ENCODE assay signal across 24 mouse cellular contexts in genomic region chr6:62367802-62368201, GRCm38 (mm10).
DNase-seq lines count a peak whose midpoint lies in the region; ATAC-seq and TF ChIP-seq lines count a peak whose summit lies in the region.
"Had no signal": no experiment of that assay in that cellular context is flagged by ENCODE, and none has a peak within 500 bp of the region (broad histone marks: within the 10 kb centered on the region; RNA-seq: fewer than 3 reads in every experiment).

No protein-coding gene starts in this region.

- no peaks in the 10 kb centered on the region for H3K36me3 ChIP-seq in heart, embryonic 11.5 days (ENCODE audit: control insufficient read depth, insufficient read depth, low read length)
- no peaks in the 10 kb centered on the region for H3K36me3 ChIP-seq in heart, adult 2 months (ENCODE audit: control insufficient read depth, insufficient read depth, low read length)
- H3K36me3 ChIP-seq in heart, embryonic 13.5 days: no peaks in the 10 kb centered on the region
- no peaks in the 10 kb centered on the region for H3K36me3 ChIP-seq in heart, embryonic 15.5 days
- no peaks in the 10 kb centered on the region for H3K36me3 ChIP-seq in heart, postnatal 0 days (replicated peaks; ENCODE audit: control insufficient read depth, insufficient read depth, low read length)
- H3K36me3 ChIP-seq: embryonic facial prominence, embryonic 13.5 days; embryonic facial prominence, embryonic 15.5 days; forebrain, embryonic 10.5 days; forebrain, embryonic 12.5 days had no signal

- no peak overlapping the region for H3K4me2 ChIP-seq in heart, embryonic 11.5 days
- H3K4me2 ChIP-seq in heart, embryonic 13.5 days: no peak overlapping the region
- 0 out of 2 replicates have a peak overlapping the region, but pooled peaks have one; percentile 13 for H3K4me2 ChIP-seq in heart, embryonic 15.5 days
- no peak overlapping the region for H3K4me2 ChIP-seq in heart, postnatal 0 days (ENCODE audit: low read depth, low read length)
- H3K4me2 ChIP-seq: embryonic facial prominence, embryonic 13.5 days; embryonic facial prominence, embryonic 15.5 days; forebrain, embryonic 12.5 days had no signal

- no peak overlapping the region for H3K9ac ChIP-seq in heart, embryonic 11.5 days (ENCODE audit: low read depth, low read length)
- no peak overlapping the region for H3K9ac ChIP-seq in heart, adult 2 months (ENCODE audit: low read depth, low read length)
- no peak overlapping the region for H3K9ac ChIP-seq in heart, embryonic 13.5 days
- H3K9ac ChIP-seq in heart, embryonic 15.5 days: no peak overlapping the region
- H3K9ac ChIP-seq in heart, postnatal 0 days (replicated peaks; ENCODE audit: low read depth, low read length): no peak overlapping the region
- H3K9ac ChIP-seq: embryonic facial prominence, embryonic 13.5 days; embryonic facial prominence, embryonic 15.5 days; forebrain, embryonic 12.5 days had no signal

- no peak for TF ChIP-seq POLR2A in heart, adult 2 months (IDR thresholded peaks at IDR 0.05; ENCODE audit: insufficient read depth, low read depth, low read length)

- ATAC-seq in heart, embryonic 11.5 days (replicated peaks; ENCODE audit: insufficient number of reproducible peaks, low FRiP score, low TSS enrichment): 0 out of 2 replicates have a peak, but pooled peaks have one; percentile 31
- ATAC-seq in heart, embryonic 13.5 days (ENCODE audit: extremely low read depth, insufficient number of reproducible peaks, low FRiP score, low TSS enrichment): no peak
- ATAC-seq in heart, embryonic 15.5 days (replicated peaks; ENCODE audit: insufficient number of reproducible peaks, insufficient read depth, low FRiP score, low read depth): 0 out of 2 replicates have a peak, but pooled peaks have one; percentile 53
- ATAC-seq in heart, postnatal 0 days (ENCODE audit: insufficient read depth, low read depth): no peak
- ATAC-seq: forebrain, embryonic 14.5 days had no signal

- H3K79me2 ChIP-seq in heart, adult 2 months (replicated peaks; ENCODE audit: control insufficient read depth, insufficient read depth, low read length): no peaks in the 10 kb centered on the region

- no peak for TF ChIP-seq CTCF in heart, adult 2 months (IDR thresholded peaks at IDR 0.05)
- TF ChIP-seq CTCF in heart, postnatal 0 days (IDR thresholded peaks at IDR 0.05; ENCODE audit: low read depth): no peak

- no peaks in the 10 kb centered on the region for H3K4me1 ChIP-seq in heart, embryonic 11.5 days (ENCODE audit: control insufficient read depth, insufficient read depth, low read length)
- H3K4me1 ChIP-seq in heart, adult 2 months (ENCODE audit: control insufficient read depth, insufficient read depth, low read length): no peaks in the 10 kb centered on the region
- H3K4me1 ChIP-seq in heart, embryonic 13.5 days: peaks cover 9% of the 10 kb centered on the region; the same call in 1 of the 2 replicates
- H3K4me1 ChIP-seq in heart, embryonic 15.5 days (replicated peaks): peaks cover 4% of the 10 kb centered on the region
- H3K4me1 ChIP-seq in heart, postnatal 0 days (ENCODE audit: control insufficient read depth, insufficient read depth): 0 out of 2 replicates have a peak, but pooled peaks cover 3% of the 10 kb centered on the region
- H3K4me1 ChIP-seq: embryonic facial prominence, embryonic 13.5 days; embryonic facial prominence, embryonic 15.5 days; forebrain, embryonic 10.5 days; forebrain, embryonic 12.5 days had no signal

- no peak for TF ChIP-seq EP300 in heart, adult 2 months (IDR thresholded peaks at IDR 0.05; ENCODE audit: insufficient read depth, low read depth, low read length)
- TF ChIP-seq EP300 in heart, postnatal 0 days (IDR thresholded peaks at IDR 0.05; ENCODE audit: low read depth): no peak

- WGBS in heart, embryonic 11.5 days (ENCODE audit: insufficient replicate concordance): 51% methylated on average over 2 of the region's 2 CpGs
- WGBS in heart, adult 2 months: 55% methylated on average over 2 of the region's 2 CpGs
- WGBS in heart, embryonic 13.5 days: 57% methylated on average over 2 of the region's 2 CpGs
- 44% methylated on average over 2 of the region's 2 CpGs for WGBS in heart, embryonic 15.5 days
- WGBS in heart, postnatal 0 days: 45% methylated on average over 2 of the region's 2 CpGs

- no peaks in the 10 kb centered on the region for H3K9me3 ChIP-seq in heart, embryonic 11.5 days (replicated peaks; ENCODE audit: control insufficient read depth, low read length)
- peaks cover 4% of the 10 kb centered on the region; the same call in 1 of the 2 replicates for H3K9me3 ChIP-seq in heart, embryonic 13.5 days
- no peaks in the 10 kb centered on the region for H3K9me3 ChIP-seq in heart, embryonic 15.5 days (replicated peaks)
- no peaks in the 10 kb centered on the region for H3K9me3 ChIP-seq in heart, postnatal 0 days (replicated peaks; ENCODE audit: control insufficient read depth, low read length)
- H3K9me3 ChIP-seq: embryonic facial prominence, embryonic 13.5 days; embryonic facial prominence, embryonic 15.5 days; forebrain, embryonic 10.5 days; forebrain, embryonic 12.5 days had no signal

- no peak for DNase-seq in heart, adult 2 months
- DNase-seq in heart, adult 18-20 months: no peak
- DNase-seq in heart, postnatal 4 days: no peak
- no peak for DNase-seq in heart, postnatal 0 days (ENCODE audit: low spot score)
- no peak for DNase-seq in heart, postnatal 25 days (ENCODE audit: low spot score)
- DNase-seq: adrenal gland, adult 2 months; adrenal gland, postnatal 10 days; adrenal gland, postnatal 25 days; cerebellum, adult 11 months; cerebellum, adult 18-20 months; cerebellum, adult 8-10 months; cerebellum, adult 9-11 months; cerebellum, postnatal 14 days; cerebellum, postnatal 36 days; embryo, embryonic 11 days had no signal

- no peak overlapping the region for H3K4me3 ChIP-seq in heart, embryonic 11.5 days (ENCODE audit: low read depth, low read length)
- no peak overlapping the region for H3K4me3 ChIP-seq in heart, adult 2 months
- H3K4me3 ChIP-seq in heart, embryonic 13.5 days: no peak overlapping the region
- no peak overlapping the region for H3K4me3 ChIP-seq in heart, embryonic 15.5 days
- no peak overlapping the region for H3K4me3 ChIP-seq in heart, postnatal 0 days (ENCODE audit: low read depth, low read length)
- H3K4me3 ChIP-seq: embryonic facial prominence, embryonic 13.5 days; embryonic facial prominence, embryonic 15.5 days; erythroblast, embryonic 14.5 days; forebrain, embryonic 10.5 days; forebrain, embryonic 12.5 days had no signal

- no peaks in the 10 kb centered on the region for H3K27me3 ChIP-seq in heart, embryonic 11.5 days (ENCODE audit: control insufficient read depth, insufficient read depth, low read length)
- H3K27me3 ChIP-seq in heart, adult 2 months (ENCODE audit: control insufficient read depth, insufficient read depth, low read length): no peaks in the 10 kb centered on the region
- no peaks in the 10 kb centered on the region for H3K27me3 ChIP-seq in heart, embryonic 13.5 days (replicated peaks)
- H3K27me3 ChIP-seq in heart, embryonic 15.5 days: no peaks in the 10 kb centered on the region
- no peaks in the 10 kb centered on the region for H3K27me3 ChIP-seq in heart, postnatal 0 days (ENCODE audit: control insufficient read depth, insufficient read depth, low read length)
- H3K27me3 ChIP-seq: embryonic facial prominence, embryonic 13.5 days; embryonic facial prominence, embryonic 15.5 days; forebrain, embryonic 12.5 days had no signal

- intact Hi-C loops in heart, adult 2 months (cut with DNase I): no loop called here
- intact Hi-C loops in heart, postnatal 25 days (cut with DNase I): no loop called here

- peak overlapping the region; percentile 83 for H3K27ac ChIP-seq in heart, embryonic 11.5 days (ENCODE audit: low read depth, low read length)
- H3K27ac ChIP-seq in heart, adult 2 months: no peak overlapping the region
- H3K27ac ChIP-seq in heart, embryonic 13.5 days (replicated peaks): peak overlapping the region; percentile 84
- peak overlapping the region; percentile 83 for H3K27ac ChIP-seq in heart, embryonic 15.5 days
- H3K27ac ChIP-seq in heart, postnatal 0 days (ENCODE audit: low read depth): 0 out of 2 replicates have a peak overlapping the region, but pooled peaks have one; percentile 5
- H3K27ac ChIP-seq: embryonic facial prominence, embryonic 13.5 days; embryonic facial prominence, embryonic 15.5 days; forebrain, embryonic 10.5 days; forebrain, embryonic 12.5 days had no signal

Comparison
In these comparisons a context has a peak if more than half of its experiments do, and no peak if none do; other contexts are left out.
1. ATAC-seq: peak in heart, embryonic 11.5 days (single experiment) and heart, embryonic 15.5 days (single experiment); none in heart, embryonic 13.5 days (single experiment) and heart, postnatal 0 days (single experiment).